Mouse (Mus musculus) thymus, postnatal 25 days (tissue): ENCODE measurements around the gene Arl6ip5.
A peak's percentile ranks its signal among the peaks of the same experiment; 100 is the strongest.
"Not testable (repeated sequence)": the region's sequence is repeated elsewhere in the genome, so short reads cannot be mapped to it uniquely, and the experiment has no call there.

Source experiments
- DNase-seq: peaks from one replicate; pipeline ENCODE4 v3.0.0; 2022

Arl6ip5 gene

DNA sequence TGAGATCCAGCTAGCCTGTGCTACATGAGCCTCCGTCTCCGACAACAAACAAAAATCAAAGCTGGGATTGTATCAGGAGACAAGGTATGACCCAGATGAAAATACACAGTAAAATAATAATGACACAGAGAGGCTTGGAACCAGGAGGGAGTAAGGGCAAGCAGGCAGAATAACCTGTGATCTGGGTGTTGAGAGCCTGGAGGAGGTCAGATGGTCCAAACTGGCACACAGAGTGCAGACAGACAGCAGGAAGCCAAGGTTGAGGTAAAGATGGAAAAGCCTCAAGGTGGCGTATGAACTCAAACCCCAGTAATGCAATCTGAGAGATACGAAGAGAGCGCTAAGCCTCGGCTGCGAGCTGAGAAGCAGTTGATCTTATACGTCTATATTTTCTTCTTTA is 14.0 kb downstream of the Arl6ip5 start:
- no peak for DNase-seq

- DNase-seq = no peak
These were observed 15.6 kb downstream of the Arl6ip5 start for GRCm38 (mm10) chr6:97226083-97226491.

- DNase-seq = no peak
These were observed 16.8 kb downstream of the Arl6ip5 start for GRCm38 (mm10) chr6:97227067-97227847.

GRCm38 (mm10) chr6:97234911-97235668 is 24.6 kb downstream of the Arl6ip5 start:
- DNase-seq = no peak

DNA sequence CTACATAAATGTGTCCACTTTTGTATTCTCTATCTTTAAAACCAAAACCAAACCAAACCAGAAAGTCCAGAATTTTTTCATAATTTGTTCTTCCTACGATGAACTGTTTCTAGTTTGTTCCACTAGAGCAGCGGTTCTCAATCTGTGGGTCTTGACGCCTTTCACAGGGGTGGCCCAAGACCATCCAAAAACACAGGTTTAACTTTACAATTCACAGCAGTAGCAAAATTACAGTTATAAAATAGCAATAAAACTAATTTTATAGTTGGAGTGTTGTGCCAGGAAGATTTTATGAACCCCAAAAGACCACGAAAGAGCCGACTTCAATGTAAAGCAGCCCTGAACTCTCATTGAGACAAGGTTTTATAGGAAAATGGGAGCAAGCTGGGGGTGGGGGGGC is 25.6 kb downstream of the Arl6ip5 start:
- no peak for DNase-seq

- DNase-seq = no peak
These were observed 28.9 kb downstream of the Arl6ip5 start for GRCm38 (mm10) chr6:97239360-97239759.

- no peak for DNase-seq
These were observed 29.6 kb downstream of the Arl6ip5 start for GRCm38 (mm10) chr6:97240092-97240491.

GRCm38 (mm10) chr6:97242522-97242921 is 32.0 kb downstream of the Arl6ip5 start:
- no peak for DNase-seq

GRCm38 (mm10) chr6:97245200-97245599 is 34.7 kb downstream of the Arl6ip5 start:
- no peak for DNase-seq

- DNase-seq = peak; percentile 65
These were observed 40.5 kb downstream of the Arl6ip5 start for GRCm38 (mm10) chr6:97250966-97251365.

GRCm38 (mm10) chr6:97252086-97252485 is 41.6 kb downstream of the Arl6ip5 start:
- no peak for DNase-seq

- DNase-seq = no peak
These were observed 42.3 kb downstream of the Arl6ip5 start, which contains the start of gene Lmod3 for GRCm38 (mm10) chr6:97252711-97253221. Lmod3 (minus strand) TSS chr6:97252759.

DNA sequence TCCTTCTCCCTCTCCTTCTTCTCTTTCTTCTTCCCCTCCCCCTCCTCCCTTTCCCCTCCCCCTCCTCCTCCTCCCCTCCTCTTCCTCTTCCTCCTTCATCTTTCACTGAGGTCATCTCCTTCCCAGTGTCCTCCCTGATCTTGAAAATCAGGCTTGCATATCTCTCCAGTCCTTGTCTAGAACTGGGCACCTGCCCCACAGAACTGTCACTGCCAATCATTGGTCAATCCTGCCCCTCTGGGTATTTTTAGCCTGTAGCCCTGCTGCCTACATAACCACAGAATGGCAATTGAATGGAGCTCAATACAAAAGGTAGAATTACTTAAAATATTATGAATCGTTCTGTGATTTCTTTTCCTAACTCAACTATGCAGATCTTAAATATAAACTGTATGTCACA is 48.0 kb downstream of the Arl6ip5 start:
- no peak for DNase-seq

DNA sequence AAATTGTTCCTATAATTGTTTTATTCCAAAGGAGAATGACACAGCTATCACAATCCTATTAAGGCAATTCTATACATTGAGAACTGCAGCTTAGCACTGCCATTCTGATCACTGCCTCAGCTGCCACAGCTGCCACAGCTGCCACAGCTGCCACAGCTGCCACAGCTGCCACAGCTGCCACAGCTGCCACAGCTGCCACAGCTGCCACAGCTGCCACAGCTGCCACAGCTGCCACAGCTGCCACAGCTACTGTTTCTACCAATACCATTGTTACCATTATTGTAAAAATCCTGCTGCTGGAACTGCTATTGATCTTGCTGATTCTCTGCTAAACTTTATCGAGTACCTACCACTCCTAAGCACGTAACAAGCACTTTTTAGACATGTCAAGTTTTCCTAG is 49.4 kb downstream of the Arl6ip5 start:
- not testable (repeated sequence) for DNase-seq

- DNase-seq = no peak
These were observed 51.7 kb downstream of the Arl6ip5 start for GRCm38 (mm10) chr6:97262229-97262628.

DNA sequence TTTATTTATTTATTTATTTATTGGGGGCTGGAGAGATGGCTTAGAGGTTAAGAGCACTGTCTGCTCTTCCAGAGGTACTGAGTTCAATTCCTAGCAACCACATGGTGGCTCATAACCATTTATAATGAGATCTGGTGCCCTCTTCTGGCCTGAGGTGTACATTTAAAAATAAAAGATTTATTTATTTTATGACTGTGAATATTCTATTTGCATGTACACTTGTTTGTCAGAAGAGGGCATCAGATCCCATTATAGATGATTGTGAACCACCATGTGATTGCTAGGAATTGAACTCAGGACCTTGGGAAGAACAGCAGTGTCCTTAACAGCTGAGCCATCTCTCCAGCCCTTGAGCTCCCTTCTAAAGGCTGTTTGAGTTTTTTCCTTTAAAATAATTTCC is 53.3 kb downstream of the Arl6ip5 start:
- not testable (repeated sequence) for DNase-seq

DNA sequence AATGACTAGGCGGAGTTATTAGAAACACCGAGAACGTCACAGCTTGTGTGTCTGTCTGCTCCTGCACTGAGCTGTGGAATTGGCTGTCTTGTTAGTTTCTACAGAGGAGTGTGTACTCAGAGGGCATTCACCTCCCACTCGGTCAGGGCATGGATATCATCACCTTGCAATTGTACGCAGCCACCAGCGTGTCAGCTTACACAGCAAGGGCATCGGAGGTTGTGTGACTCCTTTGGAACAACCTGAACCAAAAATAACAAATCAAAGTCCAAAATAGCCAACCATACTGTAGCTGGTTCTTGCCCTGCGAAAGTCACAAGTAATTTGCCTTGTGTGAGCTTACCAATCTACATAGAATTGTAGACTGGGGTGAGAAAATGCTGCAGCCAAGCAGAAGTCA is 54.8 kb downstream of the Arl6ip5 start:
- DNase-seq = no peak

- DNase-seq = no peak
These were observed 55.2 kb downstream of the Arl6ip5 start for GRCm38 (mm10) chr6:97265705-97266104.

DNA sequence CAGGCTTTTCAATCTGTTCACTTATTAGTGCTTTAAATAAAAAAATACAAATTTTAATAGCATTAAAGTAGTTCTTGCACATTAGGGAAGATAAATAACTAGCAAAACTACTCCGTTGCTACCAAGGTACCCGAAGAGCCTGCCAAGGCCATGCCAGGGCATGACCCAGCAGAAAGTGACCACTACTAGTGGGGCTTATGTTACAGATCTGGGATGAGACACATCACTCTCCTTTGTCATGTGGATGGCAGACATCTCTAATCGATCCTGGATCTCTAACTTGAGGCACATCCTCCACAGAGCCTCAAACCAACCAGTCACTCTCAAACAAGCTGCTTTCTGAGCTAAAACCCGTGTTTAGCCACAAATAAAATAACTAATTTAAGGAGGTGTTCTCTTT is 56.2 kb downstream of the Arl6ip5 start:
- no peak for DNase-seq

DNA sequence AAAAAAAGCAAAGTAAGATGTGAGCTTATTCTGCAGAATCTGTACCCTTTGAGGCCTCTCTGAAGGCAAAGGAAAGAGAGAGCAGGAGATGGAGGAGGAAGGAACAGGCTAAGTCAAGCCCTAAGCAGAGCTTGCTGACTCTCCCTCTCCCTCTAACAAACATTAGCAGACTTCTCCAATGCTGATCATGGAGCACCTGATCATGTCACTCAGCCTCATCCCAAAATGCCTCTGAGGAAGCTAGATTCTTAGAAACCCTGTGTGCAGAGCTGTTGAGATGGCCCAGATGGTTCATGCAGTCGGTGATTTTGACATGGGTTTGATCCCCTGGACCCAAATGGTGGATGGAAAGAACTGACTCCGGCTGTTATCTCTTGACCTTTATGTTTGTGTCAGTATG is 56.6 kb downstream of the Arl6ip5 start:
- DNase-seq = no peak

DNA sequence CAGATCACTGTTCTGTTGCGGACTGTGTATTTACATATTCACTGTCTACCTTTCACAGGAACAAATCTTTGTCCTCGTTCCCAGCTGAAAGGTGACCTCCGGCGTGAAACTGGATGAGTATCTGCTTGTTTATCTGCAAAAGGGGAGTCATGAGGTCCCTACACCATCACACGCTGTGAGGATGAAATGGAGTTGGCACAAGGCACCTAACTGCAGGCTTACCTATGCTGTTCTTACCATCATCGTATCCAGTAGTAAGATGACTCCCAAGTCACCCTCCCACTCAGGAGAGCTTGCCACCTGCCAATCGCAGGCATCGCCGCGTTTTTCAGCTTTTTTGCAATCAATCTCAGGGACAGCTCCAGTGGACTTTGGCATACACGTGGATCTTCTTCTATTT is 59.1 kb downstream of the Arl6ip5 start:
- no peak for DNase-seq

- DNase-seq = no peak
These were observed 61.9 kb downstream of the Arl6ip5 start for GRCm38 (mm10) chr6:97272349-97272748.

DNA sequence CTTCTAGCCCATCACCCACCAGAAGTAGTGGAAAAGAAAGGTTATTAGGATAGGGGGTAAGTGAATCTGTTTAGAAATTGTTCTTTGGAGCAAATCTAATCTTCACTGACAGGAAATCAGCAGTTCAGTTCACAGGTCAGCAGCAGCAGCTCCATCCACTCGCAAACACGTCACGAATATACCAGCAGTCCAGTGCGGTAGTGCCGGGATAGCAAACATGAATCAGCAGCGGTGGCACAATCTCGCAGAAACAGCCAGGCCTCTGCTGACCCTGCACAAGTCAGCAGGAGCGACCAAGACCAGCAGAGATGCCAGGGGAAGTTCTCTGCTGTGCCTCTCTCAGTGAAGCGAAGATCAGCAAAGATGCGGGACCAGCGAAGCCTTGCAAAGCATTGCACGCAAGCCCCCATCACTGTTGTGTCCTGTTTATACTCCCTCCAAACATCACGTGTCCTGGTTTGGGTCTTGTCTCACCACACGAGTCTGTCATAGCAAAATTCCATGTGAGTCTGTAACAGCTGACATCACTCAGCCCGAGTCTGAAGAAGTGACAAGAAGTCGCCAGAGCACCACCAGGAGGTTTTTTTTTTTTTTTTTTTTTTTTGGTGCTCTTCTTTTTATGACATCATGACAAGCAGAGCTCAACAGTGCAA is 62.7 kb downstream of the Arl6ip5 start:
- no peak for DNase-seq

DNA sequence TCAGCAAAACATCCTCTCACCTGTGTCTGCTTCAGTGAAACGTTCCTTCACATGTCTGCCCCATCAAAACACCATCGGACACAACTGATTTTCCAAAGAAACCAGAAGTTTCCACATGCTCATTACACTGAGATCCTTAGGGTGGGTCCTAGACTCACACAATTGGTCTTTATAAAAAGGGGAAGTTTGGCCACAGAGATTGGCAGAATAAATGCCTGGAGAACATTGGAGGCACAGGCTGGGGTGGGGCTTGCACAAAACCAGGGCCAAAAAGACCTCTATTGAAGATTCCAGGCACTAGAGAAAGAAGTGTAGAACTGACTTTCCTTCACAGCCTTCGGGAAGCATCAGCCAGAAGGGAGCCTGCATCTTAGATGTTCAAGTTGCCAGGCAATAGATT is 63.3 kb downstream of the Arl6ip5 start:
- DNase-seq = no peak
